Mouse (Mus musculus) small intestine, adult 2 months (tissue): ENCODE measurements around the gene C87436.

Source experiments
- CTCF ChIP-seq: fragments of 200-500 bp; IDR thresholded peaks from 2 replicates; pipeline ENCODE4 v1.5.1; 2012; ENCODE audit warnings: low read depth, mild to moderate bottlenecking, control low read depth, inconsistent platforms, low read length, moderate library complexity, mixed read lengths; ENCODE audit not compliant: insufficient replicate concordance, insufficient read length; ENCODE audit errors: extremely low read depth
- POLR2A ChIP-seq: fragments of 200-500 bp; IDR thresholded peaks from 2 replicates; pipeline ENCODE4 v1.6.1; 2012; ENCODE audit warnings: low read depth, mild to moderate bottlenecking, control low read depth, inconsistent platforms, low read length, moderate library complexity

- TF ChIP-seq POLR2A (no peak), CTCF (no peak)
Observed at GRCm38 (mm10) chr6:86509866-86510200, 71.7 kb downstream of the C87436 start.
